Mouse (Mus musculus) cortical plate, adult 2 months (tissue): ENCODE measurements at regions not wholly inside any gene's neighbourhood (a gene's known extent, or its start where the extent isn't known, plus 50 kb on each side); places are given as distances from the start of the nearest gene placed in this dataset.

Experiments used
- H3K27ac ChIP-seq: fragments of 200-500 bp; 2 replicates; pipeline ENCODE4 v1.5.1; 2012; ENCODE audit warnings: low read length, control low read depth, inconsistent platforms; ENCODE audit not compliant: insufficient read depth
- H3K4me1 ChIP-seq: fragments of 200-500 bp; 2 replicates; pipeline ENCODE4 v1.6.1; 2011; ENCODE audit warnings: low read length; ENCODE audit not compliant: control insufficient read depth, insufficient read depth
- H3K4me3 ChIP-seq: fragments of 200-500 bp; 2 replicates; pipeline ENCODE4 v1.5.1; 2011; ENCODE audit warnings: mild to moderate bottlenecking, low read length, control low read depth; ENCODE audit not compliant: insufficient read depth
- CTCF ChIP-seq: fragments of 200-500 bp; IDR thresholded peaks from 2 replicates; pipeline ENCODE4 v1.5.1; 2011; ENCODE audit warnings: mild to moderate bottlenecking, control low read depth, low read length; ENCODE audit not compliant: insufficient read depth; ENCODE audit errors: extremely low read depth
- POLR2A ChIP-seq: fragments of 200-500 bp; IDR thresholded peaks from 2 replicates; pipeline ENCODE4 v1.6.1; 2011; ENCODE audit warnings: mild to moderate bottlenecking, low read length, control low read depth; ENCODE audit not compliant: insufficient read depth; ENCODE audit errors: extremely low read depth

DNA sequence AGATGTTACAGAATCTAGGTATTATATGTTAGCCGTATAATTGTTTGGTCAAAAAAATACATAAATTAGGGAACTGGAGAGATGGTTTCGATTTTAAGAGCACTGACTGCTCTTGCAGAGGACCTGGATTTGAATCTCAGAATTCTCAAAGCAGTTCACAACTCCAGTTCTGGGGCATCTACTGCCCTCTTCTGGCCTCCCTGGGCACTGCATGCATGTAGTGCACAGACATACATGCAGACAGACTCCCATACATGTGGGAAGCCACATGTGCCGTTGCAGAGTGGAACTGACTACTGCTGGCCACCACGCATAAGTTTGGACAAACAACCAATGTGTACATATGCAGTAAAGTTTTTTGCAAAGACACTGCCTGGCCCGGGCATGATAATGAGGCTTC lies 62.0 kb upstream of the Foxn2 start:
- Histone ChIP-seq H3K4me3 (no peak overlapping the region), H3K4me1 (no peaks in the 10 kb centered on the region), H3K27ac (no peak overlapping the region)
- no peak for TF ChIP-seq POLR2A
- TF ChIP-seq CTCF: no peak

DNA sequence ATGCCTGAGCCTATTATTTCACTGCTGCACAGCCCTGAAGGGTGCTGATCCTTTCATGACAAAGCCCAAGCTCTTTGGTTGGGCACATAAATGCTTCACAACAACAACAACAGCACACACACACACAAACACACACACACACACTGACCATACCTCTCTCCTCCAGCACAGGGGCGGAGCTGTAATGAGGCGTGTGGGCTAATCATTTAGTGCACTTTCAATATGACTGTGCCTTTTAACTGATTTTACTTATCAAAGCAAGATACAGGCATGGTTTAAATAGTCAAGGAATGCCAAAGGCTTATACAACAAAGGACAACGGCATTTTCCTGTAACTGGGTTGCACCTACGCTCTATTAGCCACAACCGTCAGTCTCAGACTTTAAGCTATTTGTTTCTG lies 61.1 kb upstream of the Foxn2 start:
- no peak for TF ChIP-seq CTCF
- no peak for TF ChIP-seq POLR2A
- Histone ChIP-seq H3K4me3 (no peak overlapping the region), H3K4me1 (no peaks in the 10 kb centered on the region), H3K27ac (no peak overlapping the region)

DNA sequence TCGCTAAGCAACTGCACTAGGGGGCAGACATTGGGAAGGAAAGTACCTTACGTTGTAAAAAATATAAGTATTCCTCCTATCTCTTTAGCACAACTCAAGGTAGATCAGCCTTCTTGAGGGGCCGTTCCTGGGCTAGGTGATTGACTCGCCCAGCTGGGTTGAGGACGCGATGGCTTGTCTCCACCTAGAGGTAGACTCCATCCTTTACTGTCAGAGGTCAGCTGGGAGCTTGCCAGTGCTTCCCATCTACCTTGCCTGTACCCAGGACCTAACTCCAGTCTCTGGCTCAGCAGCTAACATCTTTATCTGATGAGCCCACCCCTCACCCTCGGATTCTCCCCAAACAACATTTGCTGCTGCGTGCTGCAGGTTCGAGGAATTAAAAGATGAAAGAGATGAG lies 59.4 kb upstream of the Foxn2 start:
- H3K4me1 ChIP-seq: no peaks in the 10 kb centered on the region
- H3K27ac ChIP-seq: no peak overlapping the region
- no peak overlapping the region for H3K4me3 ChIP-seq
- TF ChIP-seq CTCF (peak; percentile 20; the same call in 1 of the 2 replicates), POLR2A (no peak)

DNA sequence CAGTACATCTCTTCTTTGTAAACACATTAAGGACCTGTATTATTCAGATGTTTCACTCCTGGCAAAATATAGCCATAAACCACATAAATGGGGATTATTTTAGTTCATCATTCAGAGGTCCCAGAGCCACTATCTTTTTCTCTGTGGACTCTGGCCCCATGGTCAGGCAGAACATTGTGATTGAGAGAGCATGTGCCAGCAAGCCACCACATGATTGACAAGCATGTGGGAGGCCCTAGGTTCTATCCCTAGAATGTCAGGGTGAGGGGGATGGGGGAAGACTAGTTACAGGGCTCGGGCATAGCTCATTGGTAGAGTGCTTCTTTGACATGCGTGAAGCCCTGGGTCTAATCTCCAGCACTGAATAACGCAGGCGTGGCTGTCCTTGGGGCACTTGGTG lies 57.1 kb upstream of the Foxn2 start:
- TF ChIP-seq POLR2A (no peak), CTCF (no peak)
- H3K27ac ChIP-seq: no peak overlapping the region
- H3K4me3 ChIP-seq: no peak overlapping the region
- no peaks in the 10 kb centered on the region for H3K4me1 ChIP-seq

DNA sequence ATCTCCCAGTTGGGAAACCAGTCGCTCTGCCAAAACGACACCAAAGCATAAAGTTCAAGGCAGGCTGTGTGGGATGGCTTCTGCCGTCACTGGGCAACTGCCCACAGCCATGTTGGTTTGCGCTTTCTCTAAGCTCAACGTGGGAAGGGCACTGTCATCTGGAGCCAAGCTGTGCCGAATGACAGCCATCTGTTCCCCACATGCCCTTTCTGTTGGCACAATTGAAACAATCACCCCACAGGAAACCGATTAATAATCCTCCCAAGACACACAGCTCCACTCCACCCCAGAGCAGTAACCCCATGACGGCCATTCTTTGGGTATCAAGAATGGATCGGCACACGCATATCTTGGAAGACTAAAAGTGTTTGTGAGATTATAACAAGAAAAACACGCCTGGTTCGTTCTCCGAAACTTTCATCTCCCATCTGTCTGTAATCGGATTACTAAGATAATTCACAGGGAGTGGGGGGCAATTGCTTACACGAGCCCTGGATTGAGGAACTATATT lies 52.0 kb upstream of the Foxn2 start:
- Histone ChIP-seq H3K4me3 (no peak overlapping the region), H3K4me1 (no peaks in the 10 kb centered on the region), H3K27ac (no peak overlapping the region)
- TF ChIP-seq POLR2A (no peak), CTCF (no peak)

DNA sequence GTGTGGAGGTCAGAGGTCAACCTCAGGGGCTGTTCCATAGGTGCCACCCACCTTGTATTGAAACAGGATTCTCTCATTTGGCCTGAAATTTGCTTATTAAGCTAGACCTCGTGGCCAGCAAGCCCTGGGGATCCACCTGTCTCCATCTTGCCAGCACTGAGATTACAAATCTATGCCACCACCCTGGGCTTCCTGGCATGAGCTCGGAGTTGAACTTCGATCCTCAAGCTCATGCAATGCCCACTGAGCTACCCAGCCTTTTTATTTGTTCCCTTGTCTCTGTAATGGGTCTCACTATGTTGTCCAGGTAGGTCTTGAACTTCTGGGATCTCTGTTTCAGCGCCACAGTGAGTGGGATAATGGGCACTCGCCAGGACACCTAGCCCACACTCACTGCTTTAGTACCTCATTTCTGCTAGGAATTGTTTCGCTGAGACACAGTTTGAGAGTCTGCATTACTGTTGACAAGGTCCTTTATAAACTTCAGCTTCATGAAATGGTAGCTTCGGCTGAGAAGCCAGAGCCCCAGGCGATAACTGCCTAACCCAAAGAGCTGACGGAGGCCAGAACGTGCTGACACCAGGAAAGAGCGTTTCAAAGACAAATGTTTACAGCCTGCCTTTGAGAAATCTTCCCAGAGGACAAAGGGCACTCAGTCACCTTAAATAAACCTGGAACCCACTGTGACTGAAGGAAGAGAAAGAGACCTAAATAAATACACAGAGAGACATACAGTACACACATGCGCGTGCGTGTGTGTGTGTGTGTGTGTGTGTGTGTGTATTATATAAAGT lies 50.6 kb upstream of the Foxn2 start:
- TF ChIP-seq POLR2A (no peak), CTCF (no peak)
- Histone ChIP-seq H3K4me3 (no peak overlapping the region), H3K27ac (no peak overlapping the region), H3K4me1 (no peaks in the 10 kb centered on the region)
